Mouse (Mus musculus): ENCODE results near the gene Lsm6.

- TF ChIP-seq POLR2A (IDR thresholded peaks at IDR 0.05; ENCODE audit: insufficient read depth, low read length): no peak
- TF ChIP-seq CTCF (IDR thresholded peaks at IDR 0.05; ENCODE audit: low read depth, low read length): no peak
- no peak for TF ChIP-seq EP300 (IDR thresholded peaks at IDR 0.05; ENCODE audit: insufficient read depth, low read depth, low read length)
These were observed 49.7 kb downstream of the Lsm6 start for GRCm38 (mm10) chr8:78771256-78771655.

Data from ES-Bruce4 (cell line).